In genomic region chr11:102437120-102438061, GRCm38 (mm10) we compare ENCODE assay signal across 8 mouse cellular contexts. TPM values are rescaled to one million over a fixed set of nuclear protein-coding genes. Genes with fewer than 3 reads are reported as not detected.
DNase-seq lines count a peak whose midpoint lies in the region; ATAC-seq and TF ChIP-seq lines count a peak whose summit lies in the region.

No protein-coding gene starts in this region.

- H3K36me3 ChIP-seq in CH12.LX (replicated peaks in 1 of 2; ENCODE audit: control insufficient read depth in 1 of 2, insufficient read depth in 1 of 2, low read length in 1 of 2): peaks cover 24 to 47% of the 10 kb centered on the region in 2 experiments
- H3K36me3 ChIP-seq in heart, embryonic 16.5 days (ENCODE audit: control insufficient read depth, insufficient read depth): peaks cover 30% of the 10 kb centered on the region
- H3K36me3 ChIP-seq in neural tube, embryonic 15.5 days: peaks cover 72% of the 10 kb centered on the region

- TF ChIP-seq RAD21 in CH12.LX (IDR thresholded peaks at IDR 0.05; ENCODE audit: low read depth, low read length): no peak

- 17% methylated on average over 86 of the region's 87 CpGs for WGBS in heart, embryonic 16.5 days
- WGBS in lung, adult 2 months: 44% methylated on average over 87 of the region's 87 CpGs
- WGBS in neural tube, embryonic 15.5 days: 4% methylated on average over 81 of the region's 87 CpGs

- no peak overlapping the region for H3K9ac ChIP-seq in CH12.LX (ENCODE audit: insufficient read depth, low read depth)
- H3K9ac ChIP-seq in heart, embryonic 16.5 days (ENCODE audit: low read length): peak overlapping the region; percentile 70
- peak overlapping the region; percentile 43 for H3K9ac ChIP-seq in neural tube, embryonic 15.5 days (replicated peaks)

- H3K27me3 ChIP-seq in CH12.LX (replicated peaks): peaks cover 5% of the 10 kb centered on the region
- H3K27me3 ChIP-seq in heart, embryonic 16.5 days (ENCODE audit: control insufficient read depth, insufficient read depth, low read length): peaks cover 2% of the 10 kb centered on the region; the same call in 1 of the 2 replicates
- H3K27me3 ChIP-seq in neural tube, embryonic 15.5 days (replicated peaks): no peaks in the 10 kb centered on the region

- in situ Hi-C loops in CH12.LX (cut with MboI; ENCODE audit: low pct_ligation_motif_present, low pct_unique_long_range_greater_than_20kb, low sequenced_read_pairs): no loop called here

- ATAC-seq in heart, embryonic 16.5 days (replicated peaks; ENCODE audit: extremely low read depth, insufficient read depth, low FRiP score): peak; percentile 57; the same call in 1 of the 2 replicates
- peak; percentile 15; the same call in 1 of the 2 replicates for ATAC-seq in neural tube, embryonic 15.5 days (ENCODE audit: low FRiP score)
- no peak for ATAC-seq in monocyte, adult 5-6 weeks (replicated peaks; ENCODE audit: insufficient number of reproducible peaks, low FRiP score, low TSS enrichment, poor library complexity, severe bottlenecking)

- H3K4me3 ChIP-seq in CH12.LX (replicated peaks in 1 of 3; ENCODE audit: low read depth in 2 of 3, low read length in 2 of 3, poor library complexity in 1 of 3): no peak overlapping the region
- 0 out of 2 replicates have a peak overlapping the region, but pooled peaks have one; percentile 6 for H3K4me3 ChIP-seq in embryonic fibroblast, embryonic 13.5 days (ENCODE audit: insufficient read depth, low read length)
- H3K4me3 ChIP-seq in heart, embryonic 16.5 days (ENCODE audit: low read length): peak overlapping the region; percentile 56
- peak overlapping the region; percentile 58 for H3K4me3 ChIP-seq in lung, adult 2 months (replicated peaks; ENCODE audit: extremely low read depth, low read depth, low read length)
- H3K4me3 ChIP-seq in neural tube, embryonic 15.5 days (replicated peaks): peak overlapping the region; percentile 33

- H3K4me1 ChIP-seq in CH12.LX (ENCODE audit: control insufficient read depth in 1 of 2, insufficient read depth in 2 of 2): peaks cover 25 to 34% of the 10 kb centered on the region in 2 experiments
- peaks cover 10% of the 10 kb centered on the region for H3K4me1 ChIP-seq in embryonic fibroblast, embryonic 13.5 days (ENCODE audit: control insufficient read depth, insufficient read depth, low read length)
- H3K4me1 ChIP-seq in heart, embryonic 16.5 days (ENCODE audit: control insufficient read depth, insufficient read depth, low read length): peaks cover 21% of the 10 kb centered on the region
- H3K4me1 ChIP-seq in lung, adult 2 months (ENCODE audit: control insufficient read depth, insufficient read depth, low read length): peaks cover 4% of the 10 kb centered on the region
- H3K4me1 ChIP-seq in neural tube, embryonic 15.5 days: peaks cover 47% of the 10 kb centered on the region

- H3K79me2 ChIP-seq in CH12.LX (replicated peaks; ENCODE audit: control insufficient read depth, extremely low read depth, insufficient read depth, poor library complexity, severe bottlenecking): no peaks in the 10 kb centered on the region

- dilution Hi-C loops in CH12.LX (cut with MboI; ENCODE audit: extremely low pct_ligation_motif_present, extremely low pct_unique_long_range_greater_than_20kb, low sequenced_read_pairs): no loop called here

- peaks cover 29% of the 10 kb centered on the region for H3K9me3 ChIP-seq in CH12.LX (replicated peaks; ENCODE audit: low read length)
- no peaks in the 10 kb centered on the region for H3K9me3 ChIP-seq in heart, embryonic 16.5 days (replicated peaks; ENCODE audit: control insufficient read depth, low read length)
- no peaks in the 10 kb centered on the region for H3K9me3 ChIP-seq in neural tube, embryonic 15.5 days (replicated peaks)

- H3K4me2 ChIP-seq in CH12.LX (ENCODE audit: insufficient read depth, low read depth, poor library complexity, severe bottlenecking): no peak overlapping the region
- H3K4me2 ChIP-seq in heart, embryonic 16.5 days (ENCODE audit: low read depth, low read length): peak overlapping the region; percentile 92
- H3K4me2 ChIP-seq in neural tube, embryonic 15.5 days: peak overlapping the region; percentile 57

- DNase-seq in CH12.LX (ENCODE audit: extremely low read depth): no peak
- peak; percentile 80 for DNase-seq in adrenal gland, postnatal 25 days
- peak; percentile 67 to 84 for DNase-seq in kidney, postnatal 36 days
- DNase-seq in lung, adult 2 months: no peak

- TF ChIP-seq POLR2A in CH12.LX (IDR thresholded peaks at IDR 0.05; ENCODE audit: low read depth, low read length): no peak; the same call in 1 of the 2 replicates
- no peak for TF ChIP-seq POLR2A in embryonic fibroblast, embryonic 13.5 days (IDR thresholded peaks at IDR 0.05; ENCODE audit: low read depth, low read length)
- no peak for TF ChIP-seq POLR2A in lung, adult 2 months (IDR thresholded peaks at IDR 0.05; ENCODE audit: borderline replicate concordance, extremely low read depth, low read depth, low read length)

- no peak for TF ChIP-seq EP300 in CH12.LX (IDR thresholded peaks at IDR 0.05; ENCODE audit: low read length)

- H3K27ac ChIP-seq in CH12.LX (ENCODE audit: insufficient read depth, low read depth): no peak overlapping the region
- peak overlapping the region; percentile 37; the same call in 1 of the 2 replicates for H3K27ac ChIP-seq in embryonic fibroblast, embryonic 13.5 days (ENCODE audit: insufficient read depth, low read length)
- 0 out of 2 replicates have a peak overlapping the region, but pooled peaks have one; percentile 34 for H3K27ac ChIP-seq in heart, embryonic 16.5 days (ENCODE audit: low read length)
- peak overlapping the region; percentile 38; the same call in 1 of the 2 replicates for H3K27ac ChIP-seq in neural tube, embryonic 15.5 days (replicated peaks)

- TF ChIP-seq CTCF in CH12.LX (conservative IDR thresholded peaks at IDR 0.05 in 1 of 2, IDR thresholded peaks at IDR 0.05 in 1 of 2; ENCODE audit: low read depth in 2 of 2, low read length in 2 of 2): no peak
- peak; percentile 35; the same call in 1 of the 2 replicates for TF ChIP-seq CTCF in embryonic fibroblast, embryonic 13.5 days (IDR thresholded peaks at IDR 0.05; ENCODE audit: borderline replicate concordance, insufficient read depth, low read length)
- no peak for TF ChIP-seq CTCF in lung, adult 2 months (IDR thresholded peaks at IDR 0.05; ENCODE audit: insufficient read depth, low read length)

RNA-seq across cellular contexts. Expression of gene Grn, which starts 7.3 kb away (rescaled TPM):
- 106 and 165 TPM in 2 replicates for total RNA-seq in CH12.LX (2012; rRNA removed)
- 63.7 and 80.6 TPM in 2 replicates for total RNA-seq in CH12.LX (2014; rRNA removed)
- 420 and 453 TPM in 2 replicates for polyA plus RNA-seq in CH12.LX (2012; ENCODE audit: insufficient read length, low read depth)
- total RNA-seq in adrenal gland, postnatal 25 days (2021): 198 and 230 TPM in 2 replicates
- polyA plus RNA-seq in embryonic fibroblast, embryonic 13.5 days (2011; ENCODE audit: insufficient read length, low read depth, missing spikeins): 226 and 252 TPM in 2 replicates
- polyA plus RNA-seq in heart, embryonic 16.5 days (2015; fragmentation: Nextera tagmentation; extraction: Ambion mirVana): 215 and 234 TPM in 2 replicates
- 220 and 257 TPM in 2 replicates for polyA plus RNA-seq in lung, adult 2 months (2012; rRNA removed)
- polyA plus RNA-seq in neural tube, embryonic 15.5 days (2015; fragmentation: Nextera tagmentation; extraction: Ambion mirVana): 92.1 and 96.3 TPM in 2 replicates
- 62.3 to 97.9 TPM (median 97.8 TPM) in 3 replicates for total RNA-seq in monocyte, adult 5-6 weeks (2017)

RNA-seq across cellular contexts. Expression of gene Fam171a2, which starts 10.1 kb away (rescaled TPM):
- not detected in 2 replicates for total RNA-seq in CH12.LX (2012; rRNA removed)
- total RNA-seq in CH12.LX (2014; rRNA removed): not detected in 2 replicates
- not detected in 2 replicates for polyA plus RNA-seq in CH12.LX (2012; ENCODE audit: insufficient read length, low read depth)
- 4.3 and 8.7 TPM in 2 replicates for total RNA-seq in adrenal gland, postnatal 25 days (2021)
- polyA plus RNA-seq in embryonic fibroblast, embryonic 13.5 days (2011; ENCODE audit: insufficient read length, low read depth, missing spikeins): 14.0 and 17.9 TPM in 2 replicates
- 3.0 and 3.9 TPM in 2 replicates for polyA plus RNA-seq in heart, embryonic 16.5 days (2015; fragmentation: Nextera tagmentation; extraction: Ambion mirVana)
- polyA plus RNA-seq in lung, adult 2 months (2012; rRNA removed): 19.6 and 22.8 TPM in 2 replicates
- polyA plus RNA-seq in neural tube, embryonic 15.5 days (2015; fragmentation: Nextera tagmentation; extraction: Ambion mirVana): 23.8 and 28.3 TPM in 2 replicates
- not detected in 3 replicates for total RNA-seq in monocyte, adult 5-6 weeks (2017)

RNA-seq across cellular contexts. Expression of gene Slc25a39, which starts 29.6 kb away (rescaled TPM):
- total RNA-seq in CH12.LX (2012; rRNA removed) (169 and 199 TPM in 2 replicates), CH12.LX (2014; rRNA removed) (108 and 112 TPM in 2 replicates)
- 198 and 226 TPM in 2 replicates for polyA plus RNA-seq in CH12.LX (2012; ENCODE audit: insufficient read length, low read depth)
- 439 and 629 TPM in 2 replicates for total RNA-seq in adrenal gland, postnatal 25 days (2021)
- 164 and 174 TPM in 2 replicates for polyA plus RNA-seq in embryonic fibroblast, embryonic 13.5 days (2011; ENCODE audit: insufficient read length, low read depth, missing spikeins)
- 308 and 331 TPM in 2 replicates for polyA plus RNA-seq in heart, embryonic 16.5 days (2015; fragmentation: Nextera tagmentation; extraction: Ambion mirVana)
- 258 and 290 TPM in 2 replicates for polyA plus RNA-seq in lung, adult 2 months (2012; rRNA removed)
- 161 and 175 TPM in 2 replicates for polyA plus RNA-seq in neural tube, embryonic 15.5 days (2015; fragmentation: Nextera tagmentation; extraction: Ambion mirVana)
- 20.2 to 30.1 TPM (median 25.0 TPM) in 3 replicates for total RNA-seq in monocyte, adult 5-6 weeks (2017)

RNA-seq across cellular contexts. Expression of gene Itga2b, which starts 32.5 kb away (rescaled TPM):
- total RNA-seq in CH12.LX (2012; rRNA removed) (2.2 and 3.0 TPM in 2 replicates), CH12.LX (2014; rRNA removed) (0.81 and 0.95 TPM in 2 replicates)
- 2.3 and 3.6 TPM in 2 replicates for polyA plus RNA-seq in CH12.LX (2012; ENCODE audit: insufficient read length, low read depth)
- 2.2 and 4.7 TPM in 2 replicates for total RNA-seq in adrenal gland, postnatal 25 days (2021)
- 6.4 and 11.6 TPM in 2 replicates for polyA plus RNA-seq in embryonic fibroblast, embryonic 13.5 days (2011; ENCODE audit: insufficient read length, low read depth, missing spikeins)
- polyA plus RNA-seq in heart, embryonic 16.5 days (2015; fragmentation: Nextera tagmentation; extraction: Ambion mirVana): 6.5 and 6.6 TPM in 2 replicates
- polyA plus RNA-seq in lung, adult 2 months (2012; rRNA removed): 11.4 and 14.9 TPM in 2 replicates
- 8.0 and 9.6 TPM in 2 replicates for polyA plus RNA-seq in neural tube, embryonic 15.5 days (2015; fragmentation: Nextera tagmentation; extraction: Ambion mirVana)
- total RNA-seq in monocyte, adult 5-6 weeks (2017): 50.3 to 142 TPM (median 82.3 TPM) in 3 replicates

RNA-seq across cellular contexts. Expression of gene Rundc3a, which starts 44.2 kb away (rescaled TPM):
- total RNA-seq in CH12.LX (2012; rRNA removed) (9.0 and 16.3 TPM in 2 replicates), CH12.LX (2014; rRNA removed) (1.3 and 1.4 TPM in 2 replicates)
- 3.3 and 4.8 TPM in 2 replicates for polyA plus RNA-seq in CH12.LX (2012; ENCODE audit: insufficient read length, low read depth)
- 24.4 and 39.7 TPM in 2 replicates for total RNA-seq in adrenal gland, postnatal 25 days (2021)
- polyA plus RNA-seq in embryonic fibroblast, embryonic 13.5 days (2011; ENCODE audit: insufficient read length, low read depth, missing spikeins): 0.86 TPM in 1 of 2 replicates, not detected in the other
- polyA plus RNA-seq in heart, embryonic 16.5 days (2015; fragmentation: Nextera tagmentation; extraction: Ambion mirVana): 0.72 and 1.3 TPM in 2 replicates
- 1.9 and 2.8 TPM in 2 replicates for polyA plus RNA-seq in lung, adult 2 months (2012; rRNA removed)
- 111 and 138 TPM in 2 replicates for polyA plus RNA-seq in neural tube, embryonic 15.5 days (2015; fragmentation: Nextera tagmentation; extraction: Ambion mirVana)
- total RNA-seq in monocyte, adult 5-6 weeks (2017): 4.8 TPM in 1 of 3 replicates, not detected in the others

Comparison
In these comparisons a context has a peak if more than half of its experiments do, and no peak if none do; other contexts are left out.
1. DNase-seq: peak in adrenal gland, postnatal 25 days (single experiment) and kidney, postnatal 36 days (2 of 2); none in CH12.LX (single experiment) and lung, adult 2 months (single experiment).
2. H3K4me3 ChIP-seq: peak in embryonic fibroblast, embryonic 13.5 days (single experiment), heart, embryonic 16.5 days (single experiment), lung, adult 2 months (single experiment) and neural tube, embryonic 15.5 days (single experiment); none in CH12.LX (0 of 3).